Mouse (Mus musculus) liver, embryonic 16.5 days (tissue): Measurements from ENCODE around the gene Cask. TPM values are rescaled to one million over a fixed set of nuclear protein-coding genes. Genes with fewer than 3 reads are reported as not detected.

Experiments
- ATAC-seq: fragments of 200-750 bp; cut with Nextera tagmentation; 2 replicates; pipeline ENCODE4 v1.8.0; 2017; ENCODE audit warnings: low read depth, mild to moderate bottlenecking, moderate number of reproducible peaks, moderate library complexity
- H3K27ac ChIP-seq: fragments of 300-500 bp; sonication (generic); 2 replicates; pipeline ENCODE4 v1.5.1; 2014; ENCODE audit warnings: mild to moderate bottlenecking, low read length
- H3K27me3 ChIP-seq: fragments of 300-500 bp; sonication (generic); 2 replicates; pipeline ENCODE4 v1.6.1; 2014; ENCODE audit warnings: low read depth, low read length, mixed read lengths; ENCODE audit not compliant: control insufficient read depth, insufficient read depth
- H3K36me3 ChIP-seq: fragments of 300-500 bp; sonication (generic); 2 replicates; pipeline ENCODE4 v1.6.1; 2014; ENCODE audit warnings: mild to moderate bottlenecking; ENCODE audit not compliant: control insufficient read depth, insufficient read depth
- H3K4me1 ChIP-seq: fragments of 300-500 bp; sonication (generic); 2 replicates; pipeline ENCODE4 v1.6.1; 2014; ENCODE audit warnings: low read depth, low read length, mixed read lengths; ENCODE audit not compliant: control insufficient read depth
- H3K4me2 ChIP-seq: fragments of 300-500 bp; sonication (generic); 2 replicates; pipeline ENCODE4 v1.6.1; 2014; ENCODE audit warnings: low read depth, low read length, mixed read lengths
- H3K4me3 ChIP-seq: fragments of 300-500 bp; sonication (generic); 2 replicates; pipeline ENCODE4 v1.5.1; 2014; ENCODE audit warnings: low read depth, mild to moderate bottlenecking, low read length
- H3K9ac ChIP-seq: fragments of 300-500 bp; sonication (generic); 2 replicates; pipeline ENCODE4 v1.6.1; 2014; ENCODE audit warnings: low read depth, low read length
- H3K9me3 ChIP-seq: fragments of 300-500 bp; sonication (generic); replicated peaks from 2 replicates; pipeline ENCODE4 v1.6.1; 2016; ENCODE audit warnings: low read length; ENCODE audit not compliant: control insufficient read depth
- WGBS: fragments of 180-500 bp; shearing (Covaris S2); extraction: QIAGEN DNeasy Blood & Tissue Kit; methylation state at CpG from one replicate; pipeline ENCODE4 v1.1.7; 2014; ENCODE audit not compliant: insufficient replicate concordance; 5-methylcytosine and 5-hydroxymethylcytosine counted together
- polyA plus RNA-seq: library from polyadenylated mRNA; unstranded; fragments of >200 nt; fragmentation: Nextera tagmentation; extraction: Ambion mirVana; gene quantifications from 2 replicates; pipeline ENCODE4 v1.2.1, GENCODE M21; 2015

Gene Cask
- polyA plus RNA-seq, 1 experiment from 2014 or later: 1.4 TPM

- no peak overlapping the region for H3K27ac ChIP-seq
- no peaks in the 10 kb centered on the region for H3K36me3 ChIP-seq
- H3K9ac ChIP-seq: no peak overlapping the region
- peaks cover 4% of the 10 kb centered on the region; the same call in 1 of the 2 replicates for H3K9me3 ChIP-seq
- H3K27me3 ChIP-seq: no peaks in the 10 kb centered on the region; the same call in 1 of the 2 replicates
- no peak overlapping the region for H3K4me3 ChIP-seq
- no peak for ATAC-seq
- WGBS: 59% methylated on average over 1 of the region's 1 CpGs
- no peak overlapping the region for H3K4me2 ChIP-seq
- no peaks in the 10 kb centered on the region for H3K4me1 ChIP-seq
Measured at GRCm38 (mm10) chrX:13482576-13482975, 368.6 kb downstream of the Cask start.

- no peak for ATAC-seq
- Histone ChIP-seq H3K4me1 (no peaks in the 10 kb centered on the region), H3K9me3 (no peaks in the 10 kb centered on the region), H3K27ac (no peak overlapping the region), H3K4me3 (no peak overlapping the region), H3K4me2 (no peak overlapping the region), H3K9ac (no peak overlapping the region), H3K27me3 (no peaks in the 10 kb centered on the region), H3K36me3 (no peaks in the 10 kb centered on the region)
Measured at GRCm38 (mm10) chrX:13479570-13479969, 371.6 kb downstream of the Cask start.

GRCm38 (mm10) chrX:13478298-13478697 is 372.9 kb downstream of the Cask start:
- Histone ChIP-seq H3K9me3 (no peaks in the 10 kb centered on the region), H3K27me3 (no peaks in the 10 kb centered on the region), H3K4me2 (no peak overlapping the region), H3K36me3 (no peaks in the 10 kb centered on the region), H3K27ac (no peak overlapping the region), H3K4me1 (no peaks in the 10 kb centered on the region), H3K4me3 (no peak overlapping the region), H3K9ac (no peak overlapping the region)
- no peak for ATAC-seq
- 47% methylated on average over 5 of the region's 5 CpGs for WGBS

GRCm38 (mm10) chrX:13477596-13477995 is 373.6 kb downstream of the Cask start:
- no peaks in the 10 kb centered on the region for H3K9me3 ChIP-seq
- 60% methylated on average over 2 of the region's 2 CpGs for WGBS
- no peak overlapping the region for H3K9ac ChIP-seq
- H3K36me3 ChIP-seq: no peaks in the 10 kb centered on the region
- H3K4me3 ChIP-seq: no peak overlapping the region
- H3K27me3 ChIP-seq: no peaks in the 10 kb centered on the region
- ATAC-seq: no peak
- no peak overlapping the region for H3K27ac ChIP-seq
- no peaks in the 10 kb centered on the region for H3K4me1 ChIP-seq
- H3K4me2 ChIP-seq: no peak overlapping the region

- H3K9me3 ChIP-seq: no peaks in the 10 kb centered on the region
- ATAC-seq: no peak
- H3K4me3 ChIP-seq: no peak overlapping the region
- H3K27ac ChIP-seq: no peak overlapping the region
- 42% methylated on average over 1 of the region's 1 CpGs for WGBS
- H3K9ac ChIP-seq: no peak overlapping the region
- no peaks in the 10 kb centered on the region for H3K36me3 ChIP-seq
- no peaks in the 10 kb centered on the region for H3K27me3 ChIP-seq
- H3K4me1 ChIP-seq: no peaks in the 10 kb centered on the region
- no peak overlapping the region for H3K4me2 ChIP-seq
Measured at GRCm38 (mm10) chrX:13475382-13475781, 375.8 kb downstream of the Cask start.

- Histone ChIP-seq H3K4me2 (no peak overlapping the region), H3K27ac (no peak overlapping the region), H3K4me3 (no peak overlapping the region), H3K9me3 (no peaks in the 10 kb centered on the region), H3K4me1 (no peaks in the 10 kb centered on the region), H3K36me3 (no peaks in the 10 kb centered on the region), H3K27me3 (no peaks in the 10 kb centered on the region), H3K9ac (no peak overlapping the region)
- no peak for ATAC-seq
- WGBS: 47% methylated on average over 4 of the region's 4 CpGs
Measured at GRCm38 (mm10) chrX:13472751-13473225, 378.4 kb downstream of the Cask start.

GRCm38 (mm10) chrX:13471925-13472324 is 379.2 kb downstream of the Cask start:
- H3K4me3 ChIP-seq: no peak overlapping the region
- no peaks in the 10 kb centered on the region for H3K27me3 ChIP-seq
- WGBS: 62% methylated on average over 3 of the region's 3 CpGs
- no peaks in the 10 kb centered on the region for H3K4me1 ChIP-seq
- H3K27ac ChIP-seq: no peak overlapping the region
- no peak overlapping the region for H3K4me2 ChIP-seq
- no peak for ATAC-seq
- H3K9me3 ChIP-seq: no peaks in the 10 kb centered on the region
- no peaks in the 10 kb centered on the region for H3K36me3 ChIP-seq
- H3K9ac ChIP-seq: no peak overlapping the region

- Histone ChIP-seq H3K4me1 (no peaks in the 10 kb centered on the region), H3K4me3 (no peak overlapping the region), H3K27ac (no peak overlapping the region), H3K4me2 (no peak overlapping the region), H3K9me3 (no peaks in the 10 kb centered on the region), H3K36me3 (no peaks in the 10 kb centered on the region), H3K9ac (no peak overlapping the region), H3K27me3 (no peaks in the 10 kb centered on the region; the same call in 1 of the 2 replicates)
- no peak for ATAC-seq
- WGBS: 46% methylated on average over 9 of the region's 9 CpGs
Measured at GRCm38 (mm10) chrX:13469160-13470116, 381.7 kb downstream of the Cask start.

- Histone ChIP-seq H3K4me1 (no peaks in the 10 kb centered on the region; the same call in 1 of the 2 replicates), H3K27ac (no peak overlapping the region), H3K27me3 (no peaks in the 10 kb centered on the region; the same call in 1 of the 2 replicates), H3K4me2 (no peak overlapping the region), H3K9me3 (no peaks in the 10 kb centered on the region), H3K9ac (no peak overlapping the region), H3K4me3 (no peak overlapping the region), H3K36me3 (no peaks in the 10 kb centered on the region)
- ATAC-seq: no peak
- 66% methylated on average over 6 of the region's 6 CpGs for WGBS
Measured at GRCm38 (mm10) chrX:13467121-13467571, 384.0 kb downstream of the Cask start.
